Mouse (Mus musculus): ENCODE measurements around the gene Rabgap1l. TPM values are rescaled to one million over a fixed set of nuclear protein-coding genes. Genes with fewer than 3 reads are reported as not detected.
"Not testable (repeated sequence)": the region's sequence is repeated elsewhere in the genome, so short reads cannot be mapped to it uniquely, and the experiment has no call there.

Rabgap1l gene
- polyA plus RNA-seq, 1 experiment from 2014 or later = 49.4 TPM

DNA sequence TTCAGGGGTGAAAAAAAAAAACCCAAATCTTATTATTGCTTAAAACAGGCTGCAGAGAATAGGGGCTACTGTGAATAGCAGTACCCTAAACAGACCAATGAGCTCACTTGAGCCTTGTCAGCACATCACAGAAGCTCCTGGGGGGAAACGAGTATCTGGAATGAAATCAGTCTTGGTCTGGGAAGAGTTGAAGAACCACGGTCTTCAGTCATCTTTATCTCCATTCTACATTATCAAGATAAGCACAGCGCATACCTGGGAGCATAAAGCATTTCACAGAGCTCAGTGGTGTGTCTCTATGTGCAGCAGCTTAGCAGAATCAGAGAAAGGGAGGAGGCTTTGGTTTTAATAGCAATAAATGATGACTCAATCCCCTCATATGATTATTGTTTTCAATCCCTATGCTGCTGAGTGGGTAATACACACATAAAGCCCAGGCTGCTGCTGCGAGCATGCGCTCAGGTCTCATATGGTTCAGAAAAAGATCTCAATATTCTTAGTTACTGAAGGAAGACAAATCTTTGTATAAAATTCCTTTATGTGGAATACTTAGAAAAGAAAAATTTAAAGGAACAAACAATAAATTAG, 505.9 kb downstream of the Rabgap1l start:
- Histone ChIP-seq H3K27ac (ENCODE audit: low read length) (peak overlapping the region; percentile 89), H3K36me3 (ENCODE audit: control insufficient read depth, insufficient read depth) (no peaks in the 10 kb centered on the region), H3K4me2 (ENCODE audit: low read length) (peak overlapping the region; percentile 9), H3K4me3 (replicated peaks; ENCODE audit: low read length) (no peak overlapping the region), H3K9me3 (ENCODE audit: control insufficient read depth, low read length) (no peaks in the 10 kb centered on the region), H3K4me1 (replicated peaks; ENCODE audit: control insufficient read depth, insufficient read depth, low read length) (peaks cover 20% of the 10 kb centered on the region), H3K27me3 (replicated peaks; ENCODE audit: control insufficient read depth, insufficient read depth, low read length) (no peaks in the 10 kb centered on the region), H3K9ac (replicated peaks; ENCODE audit: low read depth, low read length) (0 out of 2 replicates have a peak overlapping the region, but pooled peaks have one; percentile 2)
- WGBS = 45% methylated on average over 5 of the region's 5 CpGs
- ATAC-seq = peak; percentile 83

DNA sequence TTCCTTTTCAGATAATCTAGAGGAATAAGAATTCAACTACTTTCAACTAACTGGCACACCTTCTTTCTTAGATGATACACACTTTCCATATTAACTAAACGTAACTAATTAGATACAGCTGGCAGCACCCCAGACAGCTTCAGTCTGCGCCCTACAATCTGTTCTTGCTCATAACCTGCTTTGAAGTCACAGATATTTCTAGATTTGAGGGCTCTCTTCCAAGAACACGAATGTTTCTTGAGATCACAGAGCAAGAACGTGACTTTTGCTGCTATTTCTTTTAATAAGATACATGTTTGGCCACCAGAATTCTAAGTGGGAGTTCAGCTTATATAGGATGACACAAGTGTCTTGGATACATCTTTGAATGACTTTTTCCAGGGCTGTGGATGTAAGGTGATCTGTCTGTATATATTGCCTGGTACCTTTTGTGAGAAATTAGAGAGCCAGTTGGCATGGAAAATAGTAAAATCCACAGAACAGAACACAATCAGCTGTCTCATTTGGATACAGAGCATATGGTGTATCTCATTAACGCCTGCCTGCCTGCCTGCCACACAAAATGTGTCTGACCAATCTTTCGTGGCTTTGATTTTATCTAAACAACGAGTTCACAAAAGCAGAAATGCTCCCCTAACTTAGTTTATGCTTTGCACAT, 506.5 kb downstream of the Rabgap1l start:
- no peaks in the 10 kb centered on the region for H3K27me3 ChIP-seq (replicated peaks; ENCODE audit: control insufficient read depth, insufficient read depth, low read length)
- peak; percentile 89 for ATAC-seq
- H3K4me1 ChIP-seq (replicated peaks; ENCODE audit: control insufficient read depth, insufficient read depth, low read length) = peaks cover 20% of the 10 kb centered on the region
- H3K27ac ChIP-seq (ENCODE audit: low read length) = peak overlapping the region; percentile 89
- H3K9ac ChIP-seq (replicated peaks; ENCODE audit: low read depth, low read length) = 0 out of 2 replicates have a peak overlapping the region, but pooled peaks have one; percentile 3
- H3K4me3 ChIP-seq (replicated peaks; ENCODE audit: low read length) = no peak overlapping the region
- H3K4me2 ChIP-seq (ENCODE audit: low read length) = peak overlapping the region; percentile 19; the same call in 1 of the 2 replicates
- 19% methylated on average over 7 of the region's 7 CpGs for WGBS
- no peaks in the 10 kb centered on the region for H3K36me3 ChIP-seq (ENCODE audit: control insufficient read depth, insufficient read depth)
- no peaks in the 10 kb centered on the region for H3K9me3 ChIP-seq (ENCODE audit: control insufficient read depth, low read length)

DNA sequence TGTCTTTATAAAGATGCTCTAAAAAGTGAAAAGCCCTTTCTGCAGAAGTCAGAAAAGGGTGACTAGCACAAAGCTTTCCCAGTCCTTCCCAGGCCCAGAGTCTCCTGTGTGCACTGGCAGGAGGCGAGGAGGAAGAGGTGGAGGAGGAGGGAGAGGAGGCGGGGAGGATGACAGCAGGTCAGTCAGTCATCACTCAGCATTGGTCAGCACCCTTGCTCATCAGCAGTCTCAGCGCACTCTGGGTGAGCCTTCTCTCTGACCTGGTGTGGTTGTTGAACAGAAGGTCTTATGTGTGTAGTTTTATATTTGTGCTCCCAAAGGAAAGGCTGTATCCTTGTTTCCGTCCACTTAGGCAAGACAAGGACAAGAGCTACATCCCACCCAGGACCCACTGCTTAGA, 508.8 kb downstream of the Rabgap1l start:
- no peak for ATAC-seq
- H3K4me3 ChIP-seq (replicated peaks; ENCODE audit: low read length) = no peak overlapping the region
- 70% methylated on average over 4 of the region's 4 CpGs for WGBS
- H3K27ac ChIP-seq (ENCODE audit: low read length) = peak overlapping the region; percentile 58
- no peaks in the 10 kb centered on the region for H3K36me3 ChIP-seq (ENCODE audit: control insufficient read depth, insufficient read depth)
- no peak overlapping the region for H3K9ac ChIP-seq (replicated peaks; ENCODE audit: low read depth, low read length)
- no peaks in the 10 kb centered on the region for H3K27me3 ChIP-seq (replicated peaks; ENCODE audit: control insufficient read depth, insufficient read depth, low read length)
- H3K4me2 ChIP-seq (ENCODE audit: low read length) = no peak overlapping the region
- H3K4me1 ChIP-seq (replicated peaks; ENCODE audit: control insufficient read depth, insufficient read depth, low read length) = peaks cover 22% of the 10 kb centered on the region
- no peaks in the 10 kb centered on the region for H3K9me3 ChIP-seq (ENCODE audit: control insufficient read depth, low read length)

DNA sequence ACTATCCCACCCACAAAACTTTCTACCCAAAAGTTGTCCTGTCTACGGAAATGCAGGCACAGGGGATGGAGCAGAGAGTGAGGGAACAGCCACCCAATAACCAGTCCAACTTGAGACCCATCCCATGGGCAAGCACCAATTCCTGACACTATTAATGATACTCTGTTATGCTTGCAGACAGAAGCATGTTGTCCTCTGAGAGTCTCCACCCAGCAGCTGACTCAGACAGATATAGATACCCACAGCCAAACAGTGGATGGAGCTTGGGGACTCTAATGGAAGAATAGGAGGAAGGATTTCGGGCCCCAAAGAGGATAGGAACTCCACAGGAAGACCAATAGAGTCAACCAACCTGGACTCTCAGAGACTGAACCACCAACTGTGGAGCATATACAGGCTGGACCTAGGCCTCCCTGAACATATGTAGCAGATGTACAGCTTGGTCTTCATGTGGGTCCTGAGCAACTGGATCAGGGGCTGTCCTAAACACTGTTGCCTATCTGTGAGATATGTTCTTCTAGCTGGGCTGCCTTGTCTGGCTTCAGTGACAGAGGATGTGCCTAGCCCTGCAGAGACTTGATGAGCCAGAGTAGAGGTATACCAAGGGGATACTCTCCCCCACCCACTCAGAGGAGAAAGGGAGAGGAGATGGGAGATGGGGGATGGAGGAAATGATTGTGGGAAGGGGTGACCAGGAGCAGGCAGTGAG, 510.7 kb downstream of the Rabgap1l start:
- not testable (repeated sequence) for ATAC-seq; H3K27ac ChIP-seq (ENCODE audit: low read length); H3K4me3 ChIP-seq (replicated peaks; ENCODE audit: low read length); H3K36me3 ChIP-seq (ENCODE audit: control insufficient read depth, insufficient read depth); H3K9ac ChIP-seq (replicated peaks; ENCODE audit: low read depth, low read length); H3K9me3 ChIP-seq (ENCODE audit: control insufficient read depth, low read length); H3K27me3 ChIP-seq (replicated peaks; ENCODE audit: control insufficient read depth, insufficient read depth, low read length); H3K4me2 ChIP-seq (ENCODE audit: low read length)
- WGBS = 82% methylated on average over 2 of the region's 2 CpGs
- H3K4me1 ChIP-seq (replicated peaks; ENCODE audit: control insufficient read depth, insufficient read depth, low read length) = peaks cover 27% of the 10 kb centered on the region

DNA sequence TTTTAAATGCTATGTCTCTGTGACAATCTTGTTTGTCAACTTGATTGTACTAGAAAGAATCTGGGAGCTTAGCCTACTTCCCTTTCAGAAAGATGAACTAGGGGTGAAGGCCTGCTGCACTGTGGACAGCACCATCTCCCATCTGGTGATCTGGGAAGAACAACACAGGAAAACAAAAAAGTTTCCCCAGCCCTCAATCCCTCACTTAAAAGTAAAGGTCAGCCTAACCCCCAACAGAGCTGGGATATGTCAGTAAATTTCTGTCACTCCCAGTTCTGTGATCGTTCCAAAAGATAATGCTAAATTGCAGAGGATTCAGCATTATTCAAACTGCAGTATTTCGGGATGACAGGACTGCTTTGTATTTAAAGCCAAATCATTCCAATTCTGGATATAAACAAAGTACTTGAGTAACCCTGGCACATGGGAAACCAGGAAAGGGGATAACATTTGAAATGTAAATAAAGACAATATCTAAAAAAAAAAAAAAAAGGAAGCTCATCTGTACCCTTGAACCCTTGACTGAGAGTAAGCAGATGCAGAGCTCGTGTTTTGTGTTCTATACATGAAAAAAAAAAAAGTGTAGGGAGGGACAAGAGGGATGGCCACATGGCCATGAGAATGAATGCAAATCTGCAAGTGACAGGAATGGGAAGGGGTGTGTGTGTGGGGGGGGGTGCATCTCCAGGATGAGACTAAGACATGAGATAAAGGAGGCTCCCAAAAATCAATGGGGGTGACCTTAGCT, 511.5 kb downstream of the Rabgap1l start:
- Histone ChIP-seq H3K9me3 (ENCODE audit: control insufficient read depth, low read length) (no peaks in the 10 kb centered on the region), H3K4me1 (replicated peaks; ENCODE audit: control insufficient read depth, insufficient read depth, low read length) (peaks cover 21% of the 10 kb centered on the region), H3K9ac (replicated peaks; ENCODE audit: low read depth, low read length) (no peak overlapping the region), H3K27me3 (replicated peaks; ENCODE audit: control insufficient read depth, insufficient read depth, low read length) (no peaks in the 10 kb centered on the region), H3K4me2 (ENCODE audit: low read length) (no peak overlapping the region), H3K36me3 (ENCODE audit: control insufficient read depth, insufficient read depth) (no peaks in the 10 kb centered on the region), H3K4me3 (replicated peaks; ENCODE audit: low read length) (no peak overlapping the region), H3K27ac (ENCODE audit: low read length) (no peak overlapping the region)
- 52% methylated on average over 3 of the region's 3 CpGs for WGBS
- no peak for ATAC-seq

DNA sequence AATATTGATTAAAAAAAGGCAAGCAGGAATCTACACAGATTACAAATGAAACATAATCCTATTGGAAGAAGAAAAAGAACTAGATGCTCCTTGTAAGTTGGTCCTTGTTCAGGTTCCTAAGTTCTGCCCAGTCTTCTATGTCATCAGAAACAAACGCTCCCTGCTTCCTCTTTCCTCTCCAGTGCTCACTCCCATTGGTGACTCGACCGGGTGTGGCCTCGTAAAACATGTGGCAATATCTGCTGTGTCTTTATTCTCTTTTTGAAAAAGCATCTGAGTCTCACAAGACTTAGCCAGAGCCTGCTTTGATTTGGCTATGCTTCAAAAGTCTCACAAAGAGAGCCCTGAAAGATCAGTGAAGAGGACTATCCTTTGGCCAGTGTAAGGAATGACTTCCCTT, 512.4 kb downstream of the Rabgap1l start:
- Histone ChIP-seq H3K9ac (replicated peaks; ENCODE audit: low read depth, low read length) (no peak overlapping the region), H3K27ac (ENCODE audit: low read length) (no peak overlapping the region), H3K9me3 (ENCODE audit: control insufficient read depth, low read length) (no peaks in the 10 kb centered on the region), H3K36me3 (ENCODE audit: control insufficient read depth, insufficient read depth) (no peaks in the 10 kb centered on the region), H3K4me3 (replicated peaks; ENCODE audit: low read length) (no peak overlapping the region), H3K4me1 (replicated peaks; ENCODE audit: control insufficient read depth, insufficient read depth, low read length) (peaks cover 21% of the 10 kb centered on the region), H3K27me3 (replicated peaks; ENCODE audit: control insufficient read depth, insufficient read depth, low read length) (no peaks in the 10 kb centered on the region), H3K4me2 (ENCODE audit: low read length) (no peak overlapping the region)
- ATAC-seq = no peak
- 74% methylated on average over 4 of the region's 4 CpGs for WGBS

DNA sequence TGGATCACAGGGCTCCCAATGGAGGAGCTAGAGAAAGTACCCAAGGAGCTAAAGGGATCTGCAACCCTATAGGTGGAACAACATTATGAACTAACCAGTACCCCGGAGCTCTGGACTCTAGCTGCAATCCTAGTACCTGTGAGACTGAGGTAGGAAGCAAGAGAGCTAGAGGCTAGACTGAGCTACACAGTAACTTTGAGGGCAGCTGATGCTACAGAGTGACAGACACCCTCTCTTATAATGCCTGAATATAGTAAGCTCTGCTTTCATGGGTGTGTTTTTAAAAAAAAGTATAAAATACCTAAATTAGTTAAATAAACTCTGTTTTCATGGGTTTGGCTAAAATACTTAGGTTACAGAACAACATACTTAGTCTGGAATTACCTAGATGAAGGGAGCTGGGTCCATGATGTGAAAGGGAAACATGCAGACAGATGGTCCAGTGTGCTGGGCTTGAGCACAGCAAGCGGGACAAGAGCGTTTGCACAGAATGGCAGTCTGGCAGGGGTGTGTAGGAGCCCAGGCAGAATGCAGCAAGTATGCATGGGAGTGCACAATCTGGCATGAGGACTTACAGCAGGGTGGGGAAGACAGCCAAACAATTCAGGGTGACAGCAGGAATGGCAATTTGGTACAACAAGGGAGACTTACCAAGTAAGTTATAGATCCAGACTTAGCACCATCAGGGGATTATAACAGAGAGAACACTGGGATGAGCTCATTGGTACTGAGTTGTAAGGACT, 514.9 kb downstream of the Rabgap1l start:
- Histone ChIP-seq H3K4me3 (replicated peaks; ENCODE audit: low read length) (no peak overlapping the region), H3K36me3 (ENCODE audit: control insufficient read depth, insufficient read depth) (no peaks in the 10 kb centered on the region), H3K9me3 (ENCODE audit: control insufficient read depth, low read length) (no peaks in the 10 kb centered on the region), H3K27ac (ENCODE audit: low read length) (peak overlapping the region; percentile 87), H3K9ac (replicated peaks; ENCODE audit: low read depth, low read length) (no peak overlapping the region), H3K4me1 (replicated peaks; ENCODE audit: control insufficient read depth, insufficient read depth, low read length) (peaks cover 15% of the 10 kb centered on the region), H3K4me2 (ENCODE audit: low read length) (no peak overlapping the region), H3K27me3 (replicated peaks; ENCODE audit: control insufficient read depth, insufficient read depth, low read length) (no peaks in the 10 kb centered on the region)
- peak; percentile 98 for ATAC-seq
- WGBS = 60% methylated on average over 3 of the region's 3 CpGs

DNA sequence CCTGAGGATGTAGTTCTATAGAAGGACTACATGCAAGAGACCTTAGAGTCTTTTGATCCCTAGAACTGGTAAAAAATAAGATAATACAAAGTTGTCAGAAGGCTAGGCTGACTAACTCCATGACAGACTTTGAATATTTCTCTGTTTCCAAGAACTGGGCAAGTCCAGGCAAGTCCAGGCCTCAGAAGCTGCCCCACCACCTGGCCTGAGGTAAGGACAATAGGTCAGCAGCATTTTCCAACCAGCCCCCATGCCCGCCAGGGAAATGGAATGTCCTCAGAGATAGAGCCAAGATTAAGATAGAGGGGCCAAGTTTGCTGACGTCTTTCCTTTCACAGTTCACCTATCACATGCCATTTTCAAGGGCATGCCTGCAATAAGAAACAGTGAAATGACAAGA, 517.8 kb downstream of the Rabgap1l start:
- H3K9ac ChIP-seq (replicated peaks; ENCODE audit: low read depth, low read length) = no peak overlapping the region
- no peak overlapping the region for H3K27ac ChIP-seq (ENCODE audit: low read length)
- 69% methylated on average over 2 of the region's 2 CpGs for WGBS
- no peaks in the 10 kb centered on the region for H3K9me3 ChIP-seq (ENCODE audit: control insufficient read depth, low read length)
- H3K4me3 ChIP-seq (replicated peaks; ENCODE audit: low read length) = no peak overlapping the region
- no peaks in the 10 kb centered on the region for H3K27me3 ChIP-seq (replicated peaks; ENCODE audit: control insufficient read depth, insufficient read depth, low read length)
- ATAC-seq = no peak
- no peaks in the 10 kb centered on the region for H3K36me3 ChIP-seq (ENCODE audit: control insufficient read depth, insufficient read depth)
- peaks cover 11% of the 10 kb centered on the region; the same call in 1 of the 2 replicates for H3K4me1 ChIP-seq (replicated peaks; ENCODE audit: control insufficient read depth, insufficient read depth, low read length)
- H3K4me2 ChIP-seq (ENCODE audit: low read length) = no peak overlapping the region
